ENCODE assay signal across 23 mouse cellular contexts in the genomic region with DNA sequence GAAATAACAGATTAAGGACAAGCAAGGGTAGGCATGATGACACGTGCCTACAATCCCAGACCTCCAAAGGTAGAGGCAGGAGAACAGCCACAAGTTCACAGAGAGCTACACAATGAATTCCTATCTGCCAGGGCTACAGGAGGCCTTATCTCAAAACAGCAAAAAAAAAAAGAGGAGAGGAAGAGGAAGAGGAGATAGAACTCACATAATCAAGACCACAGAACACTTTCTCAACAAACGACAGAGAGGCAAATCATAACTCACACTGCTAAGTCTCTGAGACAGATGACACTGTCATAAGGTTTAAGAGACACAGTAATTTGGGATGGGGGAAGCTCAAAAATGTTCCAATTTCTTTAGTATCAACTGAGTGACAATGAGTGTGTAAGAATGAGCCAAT.
"Had no signal": no experiment of that assay in that cellular context is flagged by ENCODE, and none has a peak within 500 bp of the region (broad histone marks: within the 10 kb centered on the region; RNA-seq: fewer than 3 reads in every experiment).

No protein-coding gene starts in this region.

- ATAC-seq: hindbrain, embryonic 16.5 days; inflammation-experienced regulatory T-cells, adult 6 months; intestine, embryonic 16.5 days had no signal

- H3K4me2 ChIP-seq: heart, embryonic 12.5 days; hindbrain, embryonic 12.5 days; hindbrain, embryonic 14.5 days; limb, embryonic 12.5 days had no signal

- H3K9ac ChIP-seq: heart, embryonic 12.5 days; hindbrain, embryonic 12.5 days; hindbrain, embryonic 14.5 days; limb, embryonic 12.5 days had no signal

- DNase-seq: gastrocnemius, postnatal 14 days; gastrocnemius, postnatal 36 days; heart, adult 18-20 months; heart, postnatal 10 days; heart, postnatal 4 days; kidney, adult 18-20 months; kidney, adult 8-10 months; kidney, postnatal 10 days; kidney, postnatal 25 days; kidney, postnatal 4 days; liver had no signal

- H3K4me3 ChIP-seq: heart, embryonic 10.5 days; heart, embryonic 12.5 days; hindbrain, embryonic 10.5 days; hindbrain, embryonic 12.5 days; layer of hippocampus, adult 2 months; left cerebral cortex, adult 2 months; limb, embryonic 10.5 days; limb, embryonic 12.5 days had no signal

- H3K27me3 ChIP-seq: heart, embryonic 12.5 days; hindbrain, embryonic 12.5 days; limb, embryonic 12.5 days had no signal

- H3K9me3 ChIP-seq: heart, embryonic 10.5 days; heart, embryonic 12.5 days; hindbrain, embryonic 10.5 days; hindbrain, embryonic 12.5 days; limb, embryonic 10.5 days; limb, embryonic 12.5 days had no signal

- H3K36me3 ChIP-seq: heart, embryonic 10.5 days; heart, embryonic 12.5 days; hindbrain, embryonic 10.5 days; hindbrain, embryonic 12.5 days; limb, embryonic 10.5 days; limb, embryonic 12.5 days had no signal

- H3K27ac ChIP-seq: heart, embryonic 10.5 days; hindbrain, embryonic 10.5 days; hindbrain, embryonic 12.5 days; hindbrain, embryonic 14.5 days; layer of hippocampus, adult 2 months; left cerebral cortex, adult 2 months; limb, embryonic 10.5 days; limb, embryonic 12.5 days had no signal
